Mouse (Mus musculus) thymus, postnatal 0 days (tissue): ENCODE data around the gene Parvg. TPM values are rescaled to one million over a fixed set of nuclear protein-coding genes. Genes with fewer than 3 reads are reported as not detected.
"Not testable (repeated sequence)": the region's sequence is repeated elsewhere in the genome, so short reads cannot be mapped to it uniquely, and the experiment has no call there.

Experiments
- DNase-seq: peaks from one replicate; pipeline ENCODE4 v3.0.0-alpha.2; 2015; ENCODE audit warnings: low spot score
- polyA plus RNA-seq: library from polyadenylated mRNA; unstranded; fragments of >200 nt; fragmentation: Nextera tagmentation; extraction: Ambion mirVana; gene quantifications from 2 replicates; pipeline ENCODE4 v1.2.1, GENCODE M21; 2015

Parvg gene
- polyA plus RNA-seq, result 130 and 155 TPM in 2 replicates

DNA sequence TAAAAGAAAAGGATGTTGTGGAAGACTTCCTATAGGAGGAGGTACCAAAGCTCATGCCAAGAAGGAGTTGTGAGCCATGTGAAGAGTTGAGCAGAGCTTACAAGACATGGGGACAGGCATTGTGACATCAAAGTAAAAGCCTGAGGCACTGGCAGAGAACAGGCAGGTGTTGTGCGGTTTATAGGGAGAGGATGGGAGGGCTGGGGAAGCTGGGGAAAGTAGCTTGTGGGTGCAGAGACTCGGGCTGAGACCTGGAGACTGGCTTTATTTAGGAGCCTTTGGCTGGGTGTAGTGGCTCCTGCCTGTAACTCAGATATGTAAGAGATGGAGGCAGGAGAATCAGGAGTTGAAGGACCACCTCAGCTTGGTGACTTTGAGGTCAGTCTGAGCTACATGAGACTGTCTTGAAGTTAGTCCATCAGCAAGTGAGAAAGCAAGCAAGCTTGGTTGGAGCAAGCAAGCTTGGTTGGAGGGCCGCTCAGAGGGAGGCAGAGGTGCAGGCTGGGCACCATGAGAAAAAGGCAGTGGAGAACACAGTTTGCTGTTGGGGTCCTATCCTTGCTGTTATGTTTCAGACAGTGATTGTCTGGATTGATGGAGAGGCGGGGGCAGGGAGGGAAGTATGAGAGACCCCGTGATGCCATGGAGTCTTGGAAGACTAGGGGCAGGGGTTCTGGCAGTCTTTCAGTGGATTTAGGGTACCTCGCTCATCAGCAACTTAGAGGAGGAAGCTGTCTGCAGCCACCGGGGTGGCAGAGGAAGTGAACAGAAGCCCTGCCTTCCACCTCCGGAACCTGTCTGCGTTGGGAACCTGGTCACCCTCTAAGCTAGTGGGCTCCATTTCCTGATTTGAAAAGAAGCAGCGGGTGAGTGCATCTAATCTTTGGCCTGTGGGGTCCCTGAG lies at the start of gene Parvg:
Parvg (plus strand) TSS at position 61 of the 904 bp plus-strand sequence.
- DNase-seq, result peak; percentile 70

DNA sequence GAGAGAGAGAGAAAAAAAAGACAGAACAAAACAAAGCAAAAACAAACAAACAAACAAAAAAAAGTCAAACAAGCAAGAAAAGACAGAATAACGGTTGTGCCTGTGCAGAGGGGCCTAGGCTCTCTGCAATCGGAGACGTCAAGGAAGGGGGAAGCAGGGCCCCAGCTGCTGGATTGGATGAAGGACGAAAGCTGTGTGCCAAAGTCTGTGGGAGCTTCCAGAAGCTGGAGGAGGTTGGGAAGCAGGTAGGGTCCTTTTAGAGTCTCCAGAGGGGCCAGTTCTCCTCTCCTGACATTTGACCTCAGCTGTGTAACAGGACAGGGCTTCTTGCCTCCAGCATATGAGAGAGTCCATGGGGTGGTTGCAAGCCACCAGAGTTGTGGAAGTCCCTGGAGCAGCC lies 47.8 kb upstream of the Parvg start:
- DNase-seq, result no peak

DNA sequence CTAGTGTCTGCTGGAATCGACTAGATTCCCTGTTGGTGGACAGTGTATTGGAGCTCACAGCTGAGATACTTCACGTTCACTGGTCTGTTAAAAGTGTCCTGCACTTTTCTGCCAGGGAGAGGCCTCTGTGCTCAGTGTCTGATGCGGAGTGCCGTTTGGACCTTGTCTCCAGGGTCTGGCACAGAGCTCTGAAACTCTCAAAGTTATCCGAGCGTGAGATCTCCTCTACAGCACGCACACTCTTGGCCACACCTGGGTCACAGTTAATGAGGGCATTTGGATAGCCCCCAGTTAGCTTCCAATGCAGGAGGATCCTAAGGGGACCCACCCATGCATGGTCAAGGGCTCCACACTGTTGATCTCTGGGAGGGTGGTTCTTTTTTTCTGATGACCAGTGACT lies 45.7 kb upstream of the Parvg start:
- no peak for DNase-seq

DNA sequence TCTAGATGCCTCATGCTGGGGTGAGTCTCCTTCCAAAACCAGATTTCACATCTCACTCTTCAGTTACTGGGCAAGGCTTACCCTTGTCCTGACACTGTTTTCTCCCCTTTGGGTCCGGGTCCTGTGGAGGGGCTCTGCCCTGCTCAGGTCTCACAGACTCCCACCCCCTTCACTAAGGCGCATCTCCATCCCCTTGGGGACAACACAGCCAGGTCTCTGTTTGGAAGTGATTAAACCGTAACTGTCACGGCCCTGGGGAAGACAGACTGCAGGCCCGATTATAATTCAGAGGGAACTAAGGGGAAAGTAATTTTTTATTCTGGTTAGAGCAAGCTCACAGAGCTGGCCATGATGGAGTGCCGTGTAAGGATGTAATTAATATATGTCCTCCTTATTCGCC lies 45.2 kb upstream of the Parvg start:
- DNase-seq, result no peak

GRCm38 (mm10) chr15:84280309-84280708 lies 43.5 kb upstream of the Parvg start:
- DNase-seq, result no peak

DNA sequence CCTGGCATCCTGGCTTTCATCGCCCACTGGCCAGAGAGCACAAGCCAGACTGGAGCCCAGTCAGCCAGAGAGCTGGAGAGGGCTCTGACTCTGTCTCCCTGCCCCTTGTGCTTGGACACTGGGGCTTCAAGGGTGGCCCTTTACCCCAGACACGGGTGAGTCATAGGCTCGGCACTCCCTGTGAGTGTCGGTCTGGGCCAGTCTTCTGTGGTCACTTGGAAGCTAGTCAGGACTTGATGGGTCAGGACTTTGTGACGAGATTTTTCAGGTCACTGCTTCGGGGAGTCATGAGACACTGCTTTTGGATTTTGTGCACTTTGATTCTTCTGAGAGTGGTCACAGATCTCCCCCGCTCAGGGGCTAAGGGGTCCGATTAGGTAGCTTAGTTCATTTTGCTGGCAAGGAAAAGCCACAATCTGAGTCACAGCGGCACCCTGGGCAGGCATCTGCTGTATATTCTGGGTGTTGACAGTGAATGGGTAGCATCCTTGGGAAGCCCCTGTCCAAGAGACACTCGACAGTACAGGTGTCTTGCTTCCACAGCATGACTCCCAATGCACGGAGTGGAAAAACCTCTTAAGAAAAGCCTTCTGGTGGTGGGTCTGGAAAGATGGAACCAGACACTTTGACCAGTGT lies 43.0 kb upstream of the Parvg start:
- DNase-seq, result no peak

- no peak for DNase-seq
Measured at GRCm38 (mm10) chr15:84282206-84283085, 41.4 kb upstream of the Parvg start.

DNA sequence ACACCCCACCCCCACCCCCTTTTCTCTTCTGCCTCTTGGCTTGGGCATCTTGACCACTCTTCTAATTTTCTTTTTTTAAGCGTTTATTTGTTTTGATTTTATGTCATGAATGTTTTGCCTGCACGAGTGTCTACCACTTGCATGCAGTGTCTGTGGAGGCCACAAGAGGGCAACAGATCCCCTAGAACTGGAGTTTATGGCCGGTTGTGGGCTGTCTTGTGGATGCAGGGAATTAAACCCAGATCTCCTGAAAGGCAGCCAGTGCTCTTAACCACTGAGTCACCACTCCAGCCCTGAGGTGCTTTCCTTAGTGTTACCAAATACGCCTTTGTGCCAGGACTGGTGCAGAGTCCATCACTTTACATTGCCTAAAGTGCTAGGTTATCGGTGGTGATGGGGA lies 39.8 kb upstream of the Parvg start:
- peak; percentile 63 for DNase-seq

DNA sequence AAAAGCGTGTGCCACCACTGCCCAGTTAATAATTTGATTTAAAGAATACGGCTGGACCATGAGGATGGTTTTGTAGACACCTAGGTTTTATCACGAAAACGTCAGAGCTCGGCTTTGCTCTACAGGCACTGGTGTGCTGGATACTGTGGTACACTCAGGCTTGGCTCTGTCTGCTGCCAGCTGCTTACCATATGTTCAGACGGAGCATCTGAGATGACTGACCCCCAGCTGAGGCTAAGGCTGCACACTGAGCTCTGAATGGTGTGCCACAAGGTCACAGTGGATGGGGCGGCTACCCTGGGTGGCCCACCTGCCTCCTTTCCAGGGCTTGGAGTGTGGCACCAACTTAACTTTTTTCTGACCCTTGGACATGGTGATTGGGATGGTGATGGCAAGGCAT lies 38.4 kb upstream of the Parvg start:
- no peak for DNase-seq

GRCm38 (mm10) chr15:84288953-84289352 lies 34.9 kb upstream of the Parvg start:
- not testable (repeated sequence) for DNase-seq

DNA sequence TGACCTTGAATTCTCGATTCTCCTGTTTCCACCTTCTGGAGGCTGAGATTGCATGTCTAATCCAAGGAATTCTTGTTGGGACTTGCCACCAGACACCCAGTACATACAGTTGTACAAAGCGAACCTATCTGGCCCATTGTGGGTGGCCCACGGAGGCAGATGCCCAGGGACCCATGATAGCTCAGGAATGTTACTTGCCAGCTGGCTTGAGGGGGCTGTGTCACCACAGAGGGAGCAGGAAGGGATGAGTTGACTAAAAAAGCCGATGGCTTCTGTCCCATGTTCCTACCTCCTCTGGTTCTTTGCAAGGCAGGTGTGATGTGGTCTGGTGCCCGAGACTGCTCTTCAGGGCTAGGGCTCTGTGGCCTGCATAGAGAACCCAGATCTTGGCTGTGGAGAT lies 32.7 kb upstream of the Parvg start:
- DNase-seq, result no peak

- DNase-seq, result no peak
Measured at GRCm38 (mm10) chr15:84293590-84293989, 30.2 kb upstream of the Parvg start.

- no peak for DNase-seq
Measured at GRCm38 (mm10) chr15:84294391-84294790, 29.4 kb upstream of the Parvg start.

- no peak for DNase-seq
Measured at GRCm38 (mm10) chr15:84295225-84295624, 28.6 kb upstream of the Parvg start.

DNA sequence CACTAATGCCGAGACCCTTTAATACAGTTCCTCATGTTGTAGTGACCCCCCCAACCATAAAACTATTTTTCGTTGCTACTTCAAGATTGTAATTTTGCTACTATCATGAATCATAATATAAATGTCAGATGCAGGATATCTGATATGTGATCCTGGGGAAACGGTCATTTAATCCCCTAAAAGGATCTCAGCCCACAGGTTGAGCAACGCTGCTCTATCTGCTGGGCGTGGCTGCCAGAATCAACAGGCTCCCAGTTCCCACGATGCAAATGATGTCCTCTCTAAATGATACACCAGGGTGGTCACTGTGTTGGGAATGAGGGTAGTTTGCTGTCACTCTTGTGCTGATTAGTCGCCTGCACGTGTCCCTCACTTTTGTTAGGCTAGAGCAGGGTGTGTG lies 26.4 kb upstream of the Parvg start:
- no peak for DNase-seq

DNA sequence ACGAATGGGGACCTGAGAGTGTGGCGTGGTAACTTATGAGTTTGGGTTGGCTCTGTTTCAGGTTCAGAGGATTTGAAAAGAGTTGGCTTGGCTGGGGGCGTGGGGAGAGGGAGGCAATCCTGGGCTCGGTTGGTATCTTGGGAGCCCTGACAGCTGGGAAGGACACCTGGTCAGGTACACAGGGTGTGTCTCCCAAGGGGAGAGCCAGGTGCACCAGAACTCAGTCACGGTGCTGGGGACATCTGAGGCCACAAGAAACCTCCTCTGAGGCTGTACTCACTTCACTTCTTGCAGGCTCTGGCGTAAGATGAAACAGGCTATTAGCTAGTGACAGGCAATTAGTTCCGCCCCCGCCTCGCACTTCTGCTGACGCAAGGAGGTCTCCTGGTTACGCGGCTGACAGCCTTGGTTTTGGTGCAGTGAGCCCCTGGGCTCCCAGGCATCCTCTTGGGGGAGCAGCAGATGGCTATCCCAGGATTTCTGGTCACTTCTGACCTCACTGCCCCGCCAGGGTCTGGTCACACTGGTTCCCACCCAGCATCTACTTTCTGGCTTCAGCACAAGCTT lies 24.9 kb upstream of the Parvg start:
- no peak for DNase-seq

DNA sequence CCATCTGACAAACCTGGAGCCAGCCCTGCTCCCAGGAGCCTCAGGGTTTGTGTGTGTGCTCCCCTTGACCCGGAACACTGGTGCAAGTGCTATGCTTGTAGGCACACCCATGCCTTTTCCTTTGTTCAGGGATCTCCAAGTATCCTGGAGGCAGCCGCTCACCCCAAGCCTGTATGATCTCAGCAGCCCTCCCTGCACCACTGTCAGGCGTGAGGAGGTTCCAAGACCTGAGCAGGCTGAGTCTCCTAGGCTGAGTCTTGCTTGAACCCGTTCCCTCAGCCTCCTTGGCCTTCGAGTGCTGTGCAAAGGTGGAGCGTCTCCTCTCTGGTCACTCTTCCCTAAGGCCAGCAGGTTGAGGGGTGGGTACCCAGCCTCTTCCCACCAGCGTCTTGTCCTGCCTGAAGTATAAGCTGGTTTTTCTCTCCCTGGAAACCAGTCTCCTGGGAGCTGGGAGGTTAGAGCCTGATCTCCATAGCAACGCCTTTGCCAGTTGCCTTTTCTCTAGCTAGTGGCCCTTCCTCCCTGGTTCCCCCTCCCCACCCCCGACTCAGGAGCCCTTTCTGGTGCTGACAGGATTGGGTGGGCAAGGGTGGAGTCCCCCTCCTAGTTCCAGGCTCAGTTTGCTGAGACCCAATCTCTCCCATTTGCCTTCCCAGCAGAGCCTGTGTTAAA lies 24.0 kb upstream of the Parvg start:
- no peak for DNase-seq

DNA sequence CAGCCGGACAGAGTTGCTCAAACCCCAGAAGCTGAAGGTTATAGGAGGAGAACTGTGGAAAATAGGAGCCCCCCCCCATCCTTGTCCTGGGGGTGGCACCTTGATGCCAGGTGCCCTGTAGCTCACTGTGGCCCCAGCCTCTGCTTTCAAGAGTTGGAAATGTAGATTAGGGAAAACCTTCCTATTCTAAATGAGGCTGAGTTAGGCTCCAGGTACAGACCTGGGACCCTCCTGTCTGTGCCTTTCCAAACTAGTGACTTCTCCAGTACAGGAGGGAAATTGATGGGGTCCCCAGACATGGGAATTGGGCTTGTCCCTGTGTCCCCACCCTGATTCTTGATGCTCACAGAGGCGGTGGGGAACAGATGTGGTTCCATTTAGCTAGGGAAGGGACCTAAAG lies 23.2 kb upstream of the Parvg start:
- DNase-seq, result no peak

- no peak for DNase-seq
Measured at GRCm38 (mm10) chr15:84301026-84301425, 22.8 kb upstream of the Parvg start.

DNA sequence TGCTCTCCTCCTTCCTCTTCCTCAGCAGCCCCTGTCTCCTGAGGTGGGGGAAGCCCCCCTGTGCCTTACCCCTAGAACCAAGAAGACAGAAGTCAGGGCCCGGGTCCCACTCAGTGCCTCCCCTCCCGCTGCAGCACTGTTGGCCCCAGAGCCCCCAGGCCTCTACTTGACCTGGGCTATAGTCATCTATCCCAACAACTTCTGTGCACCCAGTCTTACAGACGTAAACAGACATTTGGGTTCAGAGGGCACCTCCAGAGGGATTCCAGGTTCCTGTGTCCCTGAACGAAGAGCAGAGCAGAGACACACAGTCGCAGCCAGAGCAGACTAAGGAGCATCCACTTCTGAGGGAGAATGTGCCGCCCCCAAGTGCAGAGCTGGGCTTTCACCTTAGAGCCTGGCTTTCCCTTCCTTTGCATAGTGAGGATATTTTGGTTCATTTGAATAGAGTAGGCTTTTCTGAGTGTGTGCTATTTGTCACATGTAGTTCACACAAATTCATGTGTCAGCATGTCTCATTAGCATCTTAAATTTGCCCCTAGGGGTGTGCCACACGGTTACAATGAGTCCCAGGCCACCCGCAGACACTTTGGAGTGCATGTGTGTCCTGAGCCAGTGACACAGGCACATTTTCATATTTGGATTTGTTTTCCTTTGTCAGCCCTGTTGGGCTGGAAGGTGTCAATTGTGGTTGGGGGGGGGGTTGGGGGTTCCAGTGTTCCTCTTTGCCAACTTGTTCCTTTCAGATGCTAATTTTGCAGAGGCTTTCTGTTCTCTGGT lies 22.0 kb upstream of the Parvg start:
- DNase-seq, result no peak
